Mouse (Mus musculus) ES-E14 (cell line): ENCODE results near the gene Kif26b.

Source experiments
- CHD2 ChIP-seq: IDR thresholded peaks from 2 replicates; pipeline ENCODE4 v1.6.1; 2014; ENCODE audit warnings: mild to moderate bottlenecking, low read depth, low read length, inconsistent platforms
- HCFC1 ChIP-seq: IDR thresholded peaks from 2 replicates; pipeline ENCODE4 v1.6.1; 2012; ENCODE audit warnings: low read length, inconsistent platforms, borderline replicate concordance; ENCODE audit not compliant: insufficient read depth
- MAFK ChIP-seq: IDR thresholded peaks from 2 replicates; pipeline ENCODE4 v1.6.1; 2014; ENCODE audit warnings: mild to moderate bottlenecking, low read depth, low read length, inconsistent platforms; ENCODE audit not compliant: insufficient read depth
- ZC3H11A ChIP-seq: IDR thresholded peaks from 2 replicates; pipeline ENCODE4 v1.6.1; 2012; ENCODE audit warnings: low read depth, mild to moderate bottlenecking, inconsistent platforms, low read length, borderline replicate concordance
- ZNF384 ChIP-seq: IDR thresholded peaks from 2 replicates; pipeline ENCODE4 v1.6.1; 2012; ENCODE audit warnings: low read depth, low read length, inconsistent platforms

DNA sequence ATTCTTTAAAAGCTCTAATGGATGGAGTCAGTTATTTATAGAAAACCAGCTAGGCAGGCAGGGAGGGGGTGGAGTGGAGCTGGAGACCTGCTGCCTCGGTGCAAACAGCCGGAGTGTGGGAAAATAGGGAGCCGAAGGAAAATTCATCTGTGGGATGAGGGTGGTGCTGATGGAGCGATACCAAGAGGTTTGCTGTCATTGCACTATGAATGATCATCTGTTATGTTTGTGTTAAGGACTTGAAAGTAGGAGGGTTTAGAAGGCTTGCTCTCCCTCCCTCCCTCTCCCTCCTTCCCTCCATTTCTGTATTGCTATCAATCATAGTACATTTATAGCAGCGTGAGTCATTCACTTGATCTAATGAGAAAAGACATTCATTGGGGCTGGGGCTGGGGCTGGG is 42.1 kb upstream of the Kif26b start:
- TF ChIP-seq HCFC1 (no peak), MAFK (no peak), ZC3H11A (no peak), CHD2 (no peak), ZNF384 (no peak)
